Mouse (Mus musculus) liver, embryonic 14.5 days (tissue): Measurements from ENCODE around the gene Frmpd4. TPM values are rescaled to one million over a fixed set of nuclear protein-coding genes. Genes with fewer than 3 reads are reported as not detected.

Source experiments
- ATAC-seq: fragments of 200-750 bp; cut with Nextera tagmentation; 2 replicates; pipeline ENCODE4 v1.8.0; 2017; ENCODE audit warnings: moderate number of reproducible peaks, mild to moderate bottlenecking, moderate library complexity; ENCODE audit not compliant: insufficient read depth
- DNase-seq, 3 experiments: peaks; one replicate each; pipeline ENCODE4 v3.0.0-alpha.2; 2012 to 2013; ENCODE audit warnings: low read depth in 3 of 3, low spot score in 3 of 3
- H3K27ac ChIP-seq: fragments of 300-500 bp; sonication (generic); 2 replicates; pipeline ENCODE4 v1.5.1; 2014; ENCODE audit warnings: moderate library complexity, mild to moderate bottlenecking, control low read depth, inconsistent platforms
- H3K27me3 ChIP-seq: fragments of 300-500 bp; sonication (generic); 2 replicates; pipeline ENCODE4 v1.6.1; 2014; ENCODE audit warnings: mild to moderate bottlenecking, low read length, moderate library complexity; ENCODE audit not compliant: control insufficient read depth, insufficient read depth
- H3K36me3 ChIP-seq: fragments of 300-500 bp; sonication (generic); replicated peaks from 2 replicates; pipeline ENCODE4 v1.6.1; 2014; ENCODE audit warnings: low read depth; ENCODE audit not compliant: control insufficient read depth, insufficient read depth
- H3K4me1 ChIP-seq, 2 experiments: fragments of 200-500 bp in 1 of 2; fragments of 300-500 bp in 1 of 2; sonication (generic) in 1 of 2; replicated peaks; 2 replicates each; pipeline ENCODE4 v1.6.1; 2012 to 2014; ENCODE audit warnings: antibody characterized with exemption in 1 of 2, inconsistent platforms in 1 of 2, low read length in 1 of 2; ENCODE audit not compliant: control insufficient read depth in 2 of 2, insufficient read depth in 2 of 2
- H3K4me2 ChIP-seq: fragments of 300-500 bp; sonication (generic); 2 replicates; pipeline ENCODE4 v1.6.1; 2014; ENCODE audit warnings: low read depth, mild to moderate bottlenecking, control low read depth, moderate library complexity
- H3K4me3 ChIP-seq, 2 experiments: fragments of 200-500 bp in 1 of 2; fragments of 300-500 bp in 1 of 2; sonication (generic) in 1 of 2; 2 replicates each; pipeline ENCODE4 v1.5.1; 2012 to 2014; ENCODE audit warnings: low read depth in 2 of 2, low read length in 2 of 2, mild to moderate bottlenecking in 2 of 2, control low read depth in 1 of 2, inconsistent platforms in 1 of 2, moderate library complexity in 1 of 2; ENCODE audit not compliant: insufficient read depth in 1 of 2
- H3K9ac ChIP-seq: fragments of 300-500 bp; sonication (generic); replicated peaks from 2 replicates; pipeline ENCODE4 v1.6.1; 2014; ENCODE audit warnings: mild to moderate bottlenecking, control low read depth, moderate library complexity
- H3K9me3 ChIP-seq: fragments of 300-500 bp; sonication (generic); 2 replicates; pipeline ENCODE4 v1.6.1; 2016; ENCODE audit warnings: low read length, mixed read lengths; ENCODE audit not compliant: control insufficient read depth
- CTCF ChIP-seq: IDR thresholded peaks from 2 replicates; pipeline ENCODE4 v1.5.1; 2016; ENCODE audit warnings: antibody characterized with exemption, low read depth, control low read depth
- EP300 ChIP-seq: IDR thresholded peaks from 2 replicates; pipeline ENCODE4 v1.6.1; 2016; ENCODE audit warnings: antibody characterized with exemption, low read depth
- WGBS: fragments of 180-500 bp; shearing (Covaris S2); extraction: QIAGEN DNeasy Blood & Tissue Kit; methylation state at CpG from one replicate; pipeline ENCODE4 v1.1.7; 2014; ENCODE audit not compliant: insufficient replicate concordance; 5-methylcytosine and 5-hydroxymethylcytosine counted together
- polyA plus RNA-seq, 2 experiments: library from polyadenylated mRNA; depleted of rRNA in 1 of 2; stranded (reverse) in 1 of 2; unstranded in 1 of 2; fragments of >200 nt; fragmentation: Nextera tagmentation in 1 of 2; extraction: Ambion mirVana in 1 of 2; gene quantifications; 2 replicates each; pipeline versions ENCODE4 v1.2.1 to v1.2.3; 2012 to 2014

The Frmpd4 gene
- polyA plus RNA-seq, 2 experiments, result under 0.01 TPM; not detected in 1

DNA sequence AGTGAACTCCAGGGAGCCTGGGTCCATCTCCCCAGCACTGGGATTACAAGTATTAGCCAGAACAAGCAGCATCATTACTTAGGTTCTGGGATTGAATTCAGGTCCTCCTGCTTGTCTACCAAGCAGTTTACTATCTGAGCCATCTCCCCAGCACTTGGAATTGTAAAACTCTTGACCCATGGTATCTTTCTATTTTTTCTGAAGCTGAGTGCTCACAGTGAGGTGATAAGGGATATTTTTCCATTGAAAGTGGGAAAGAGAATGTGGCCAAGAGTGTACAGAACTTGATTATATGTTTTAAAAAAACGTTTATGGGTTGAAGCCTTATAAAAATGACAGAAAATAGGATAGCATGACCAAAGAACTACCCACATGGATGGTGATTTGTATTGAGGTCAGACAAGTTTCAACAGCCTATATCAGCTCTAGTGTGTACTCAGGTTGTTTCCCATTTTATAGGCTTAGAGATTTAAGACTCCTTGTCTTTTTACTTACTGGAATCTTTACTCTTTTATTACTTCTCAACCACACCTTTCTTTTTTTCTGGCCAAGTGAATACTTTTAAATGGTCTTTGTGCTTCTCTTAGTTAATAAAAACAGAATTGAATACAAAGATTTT lies 1085.3 kb downstream of the Frmpd4 start:
- no peak for ATAC-seq
- DNase-seq, result no peak
- Histone ChIP-seq H3K4me3 (no peak overlapping the region), H3K36me3 (no peaks in the 10 kb centered on the region), H3K4me1 (no peaks in the 10 kb centered on the region), H3K4me2 (no peak overlapping the region), H3K9me3 (no peaks in the 10 kb centered on the region), H3K9ac (no peak overlapping the region), H3K27me3 (no peaks in the 10 kb centered on the region; the same call in 1 of the 2 replicates), H3K27ac (no peak overlapping the region)
- 7% methylated on average over 1 of the region's 1 CpGs for WGBS
- no peak for TF ChIP-seq EP300
- TF ChIP-seq CTCF, result no peak

DNA sequence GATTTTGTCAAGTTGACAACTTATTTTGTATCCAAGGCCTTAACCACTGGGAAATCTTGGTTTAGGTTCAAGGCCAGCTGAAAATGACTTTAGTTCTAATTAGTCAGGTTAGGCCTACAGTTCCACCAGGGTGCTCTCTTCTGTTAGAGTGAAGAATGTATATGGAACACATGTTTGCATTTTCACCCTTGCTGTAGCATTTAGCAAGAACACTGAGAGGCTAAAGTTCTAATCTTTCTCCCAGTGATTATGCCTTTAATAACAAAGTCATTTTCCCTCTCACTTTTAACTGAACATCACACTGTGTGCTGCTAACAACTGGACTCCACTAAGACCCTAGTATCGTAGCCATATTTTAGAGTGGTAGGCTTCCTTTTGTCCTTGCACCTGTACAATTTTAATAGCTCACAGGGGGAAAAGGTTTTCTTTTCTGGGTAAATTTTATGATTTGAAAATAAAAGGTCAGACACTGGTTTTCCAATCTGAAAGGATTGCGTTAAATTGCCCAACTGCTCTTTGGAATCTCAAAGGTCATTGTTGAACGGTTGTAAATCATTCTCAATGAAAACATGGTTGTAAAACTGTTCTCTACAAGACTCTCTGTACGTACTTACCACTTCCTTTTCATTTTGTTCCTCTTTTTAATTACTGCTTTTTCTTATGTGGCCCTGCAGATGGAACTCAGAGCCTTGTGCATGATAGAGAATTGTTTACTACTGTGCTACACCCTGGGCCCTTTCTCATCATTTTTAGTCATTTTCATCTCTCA lies 1093.4 kb downstream of the Frmpd4 start:
- H3K4me1 ChIP-seq, result no peaks in the 10 kb centered on the region
- H3K36me3 ChIP-seq, result no peaks in the 10 kb centered on the region
- no peaks in the 10 kb centered on the region for H3K9me3 ChIP-seq
- H3K9ac ChIP-seq, result no peak overlapping the region
- DNase-seq (no peak), ATAC-seq (no peak)
- no peak overlapping the region for H3K4me2 ChIP-seq
- 32% methylated on average over 4 of the region's 4 CpGs for WGBS
- TF ChIP-seq EP300 (no peak), CTCF (no peak)
- H3K4me3 ChIP-seq, result no peak overlapping the region
- no peak overlapping the region for H3K27ac ChIP-seq
- H3K27me3 ChIP-seq, result no peaks in the 10 kb centered on the region

DNA sequence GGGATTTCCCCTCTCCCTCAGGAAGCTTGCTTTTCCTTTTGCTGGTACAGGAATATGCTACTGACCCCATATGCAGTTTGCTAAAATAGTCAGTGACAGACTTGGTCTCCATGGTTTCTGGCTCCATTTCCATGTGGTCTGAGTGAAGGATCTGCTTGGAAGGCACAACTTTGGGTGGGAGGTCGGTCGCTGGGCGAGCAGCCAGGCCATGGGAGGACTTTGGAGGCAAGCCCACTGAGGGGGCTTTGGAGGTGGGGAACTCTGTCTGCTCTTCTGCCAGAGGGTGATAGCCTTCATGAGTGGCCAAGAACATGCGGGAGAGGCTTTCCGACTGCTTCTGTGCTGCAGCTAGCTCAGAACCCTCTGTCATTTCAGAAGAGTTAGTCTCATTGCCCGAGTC lies 1099.4 kb downstream of the Frmpd4 start:
- Histone ChIP-seq H3K27me3 (no peaks in the 10 kb centered on the region), H3K36me3 (no peaks in the 10 kb centered on the region), H3K9me3 (no peaks in the 10 kb centered on the region), H3K9ac (no peak overlapping the region), H3K4me2 (no peak overlapping the region), H3K4me3 (no peak overlapping the region), H3K4me1 (no peaks in the 10 kb centered on the region), H3K27ac (no peak overlapping the region)
- 55% methylated on average over 6 of the region's 6 CpGs for WGBS
- ATAC-seq, result no peak
- DNase-seq, result no peak
- no peak for TF ChIP-seq CTCF
- TF ChIP-seq EP300, result no peak

DNA sequence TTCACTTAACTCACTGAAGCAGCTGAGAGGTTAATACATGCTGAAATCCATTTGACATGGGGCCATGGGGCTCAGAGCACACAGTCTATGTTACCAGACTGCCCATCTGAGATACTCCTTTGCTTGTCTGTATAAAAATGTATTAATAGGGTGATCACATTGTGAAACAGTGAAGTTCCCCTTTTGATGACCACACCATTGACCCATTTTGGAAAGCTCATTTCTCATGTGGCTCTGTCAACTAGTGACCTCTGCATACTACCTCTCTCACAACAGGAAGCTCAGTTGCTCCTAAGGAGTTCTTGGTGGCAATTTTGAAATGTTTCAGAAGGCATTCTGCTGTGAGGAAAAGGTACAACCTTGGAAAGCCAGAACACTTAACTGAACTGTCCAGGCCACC lies 1142.1 kb downstream of the Frmpd4 start:
- Histone ChIP-seq H3K4me3 (no peak overlapping the region), H3K9ac (no peak overlapping the region), H3K27me3 (no peaks in the 10 kb centered on the region), H3K4me1 (no peaks in the 10 kb centered on the region), H3K27ac (no peak overlapping the region), H3K36me3 (no peaks in the 10 kb centered on the region), H3K4me2 (no peak overlapping the region), H3K9me3 (no peaks in the 10 kb centered on the region)
- DNase-seq (no peak), ATAC-seq (no peak)
- TF ChIP-seq CTCF (no peak), EP300 (no peak)

DNA sequence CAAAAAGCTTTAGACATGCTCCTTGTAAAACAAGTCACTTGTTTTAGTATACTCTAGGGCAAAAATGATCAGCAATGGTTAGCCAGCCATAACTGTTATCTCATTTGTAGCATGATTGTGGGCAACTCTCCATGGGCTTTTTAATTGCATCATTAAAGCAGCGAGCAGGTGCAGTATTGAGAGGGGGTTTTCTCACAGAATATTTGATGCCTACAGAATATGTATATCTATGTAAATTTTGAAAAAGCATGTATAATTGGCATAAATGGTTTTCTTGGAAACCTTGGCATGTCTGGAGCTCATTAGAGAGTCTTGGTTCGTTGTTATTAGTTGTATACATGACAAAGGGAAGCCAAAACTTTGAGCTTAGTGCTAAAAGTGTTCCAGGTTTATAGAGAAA lies 1143.1 kb downstream of the Frmpd4 start:
- no peak for ATAC-seq
- H3K4me1 ChIP-seq, result no peaks in the 10 kb centered on the region

More for the DNA sequence above, 1143.1 kb downstream of the Frmpd4 start:
- DNase-seq, result no peak
- no peaks in the 10 kb centered on the region for H3K27me3 ChIP-seq
- no peak overlapping the region for H3K27ac ChIP-seq
- H3K4me3 ChIP-seq, result no peak overlapping the region
- TF ChIP-seq EP300 (no peak), CTCF (no peak)
- no peak overlapping the region for H3K4me2 ChIP-seq
- H3K9me3 ChIP-seq, result no peaks in the 10 kb centered on the region
- no peaks in the 10 kb centered on the region for H3K36me3 ChIP-seq
- WGBS, result 40% methylated on average over 2 of the region's 2 CpGs
- H3K9ac ChIP-seq, result no peak overlapping the region

Other genes with a start within 250 kb of the Frmpd4 start
- gene Msl3, start 96.7 kb upstream of the Frmpd4 start, polyA plus RNA-seq (2012; rRNA removed), result 9.2 and 12.4 TPM in 2 replicates
- 17.5 and 18.4 TPM in 2 replicates for gene Msl3, start 96.7 kb upstream of the Frmpd4 start, polyA plus RNA-seq (2014; fragmentation: Nextera tagmentation; extraction: Ambion mirVana)
- gene Arhgap6, start 217.9 kb upstream of the Frmpd4 start, polyA plus RNA-seq (2012; rRNA removed), result 0.90 and 1.2 TPM in 2 replicates
- 2.3 and 2.7 TPM in 2 replicates for gene Arhgap6, start 217.9 kb upstream of the Frmpd4 start, polyA plus RNA-seq (2014; fragmentation: Nextera tagmentation; extraction: Ambion mirVana)